Mouse (Mus musculus) fat pad, adult 2 months (tissue): ENCODE measurements around the gene Smarca1.

Experiments
- DNase-seq: peaks from one replicate; pipeline ENCODE4 v3.0.0-alpha.2; 2011; ENCODE audit warnings: low read depth, low spot score; ENCODE audit errors: extremely low read depth

Smarca1 gene

GRCm38 (mm10) chrX:47892431-47893024 is at the start of gene Smarca1:
Smarca1 (minus strand) TSS chrX:47892974.
- DNase-seq = no peak

- DNase-seq = no peak
Measured at GRCm38 (mm10) chrX:47937740-47938139, 45.0 kb upstream of the Smarca1 start.

GRCm38 (mm10) chrX:47936885-47937284 is 44.1 kb upstream of the Smarca1 start:
- DNase-seq = no peak

GRCm38 (mm10) chrX:47934352-47934751 is 41.6 kb upstream of the Smarca1 start:
- no peak for DNase-seq

- no peak for DNase-seq
Measured at GRCm38 (mm10) chrX:47930449-47930848, 37.7 kb upstream of the Smarca1 start.

GRCm38 (mm10) chrX:47927981-47928380 is 35.2 kb upstream of the Smarca1 start:
- DNase-seq = no peak

GRCm38 (mm10) chrX:47920541-47920940 is 27.8 kb upstream of the Smarca1 start:
- DNase-seq = no peak

GRCm38 (mm10) chrX:47916831-47917230 is 24.1 kb upstream of the Smarca1 start:
- no peak for DNase-seq

GRCm38 (mm10) chrX:47913543-47913938 is 20.8 kb upstream of the Smarca1 start:
- DNase-seq = no peak

GRCm38 (mm10) chrX:47912904-47913542 is 20.2 kb upstream of the Smarca1 start:
- DNase-seq = no peak

GRCm38 (mm10) chrX:47912306-47912792 is 19.6 kb upstream of the Smarca1 start, which contains the start of gene Ocrl:
Ocrl (plus strand) TSS chrX:47912387.
- no peak for DNase-seq

GRCm38 (mm10) chrX:47891907-47892430 is 805 bp downstream of the Smarca1 start:
- DNase-seq = no peak

GRCm38 (mm10) chrX:47891243-47891906 is 1.4 kb downstream of the Smarca1 start:
- DNase-seq = no peak

- DNase-seq = no peak
Measured at GRCm38 (mm10) chrX:47887401-47887800, 5.4 kb downstream of the Smarca1 start.

GRCm38 (mm10) chrX:47882813-47883212 is 10.0 kb downstream of the Smarca1 start:
- DNase-seq = no peak

- DNase-seq = no peak
Measured at GRCm38 (mm10) chrX:47880052-47880451, 12.7 kb downstream of the Smarca1 start.

- DNase-seq = no peak
Measured at GRCm38 (mm10) chrX:47858544-47858943, 34.2 kb downstream of the Smarca1 start.

GRCm38 (mm10) chrX:47835835-47836195 is 57.0 kb downstream of the Smarca1 start:
- no peak for DNase-seq

GRCm38 (mm10) chrX:47835098-47835834 is 57.5 kb downstream of the Smarca1 start:
- DNase-seq = no peak

- DNase-seq = no peak
Measured at GRCm38 (mm10) chrX:47833431-47833830, 59.3 kb downstream of the Smarca1 start.

GRCm38 (mm10) chrX:47820566-47820965 is 72.2 kb downstream of the Smarca1 start:
- no peak for DNase-seq
